Mouse (Mus musculus) heart, adult 2 months (tissue): ENCODE measurements around the gene 2010300C02Rik.

Experiments
- CTCF ChIP-seq: fragments of 200-600 bp; IDR thresholded peaks from 2 replicates; pipeline ENCODE4 v1.8.1; 2022; ENCODE audit warnings: antibody characterized with exemption, mild to moderate bottlenecking, moderate library complexity
- EP300 ChIP-seq: fragments of 200-500 bp; IDR thresholded peaks from 2 replicates; pipeline ENCODE4 v1.6.1; 2011; ENCODE audit warnings: low read depth, low read length, control low read depth; ENCODE audit not compliant: insufficient read depth

DNA sequence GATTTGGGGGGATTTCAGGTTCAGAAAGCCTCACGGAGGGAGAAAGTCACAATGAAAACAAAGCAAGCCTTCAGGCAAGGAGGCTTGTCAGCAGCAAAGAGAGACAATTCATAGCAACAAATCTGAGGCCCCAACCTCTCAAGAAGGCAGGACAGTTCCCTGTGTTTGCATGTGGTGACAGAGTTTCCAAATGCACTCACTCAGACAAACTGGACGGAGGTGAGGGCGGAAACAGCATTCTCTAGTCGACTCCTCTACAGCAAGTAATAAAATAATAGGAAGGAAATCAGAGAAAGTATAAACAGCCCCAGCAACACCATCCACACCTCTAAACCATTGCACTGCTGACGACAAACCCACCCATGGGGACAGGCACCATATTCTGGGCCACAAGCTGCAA is 120.9 kb downstream of the 2010300C02Rik start:
- TF ChIP-seq EP300: no peak
- TF ChIP-seq CTCF: no peak
